In genomic region chr16:72071756-72072471, GRCm38 (mm10) we compare ENCODE assay signal across 19 mouse cellular contexts.
DNase-seq lines count a peak whose midpoint lies in the region; ATAC-seq and TF ChIP-seq lines count a peak whose summit lies in the region.
"Had no signal": no experiment of that assay in that cellular context is flagged by ENCODE, and none has a peak within 500 bp of the region (broad histone marks: within the 10 kb centered on the region; RNA-seq: fewer than 3 reads in every experiment).

No protein-coding gene starts in this region.

- H3K4me3 ChIP-seq in midbrain, embryonic 10.5 days, result no peak overlapping the region
- H3K4me3 ChIP-seq in midbrain, embryonic 15.5 days, result no peak overlapping the region
- no peak overlapping the region for H3K4me3 ChIP-seq in intestine, postnatal 0 days (ENCODE audit: low read depth, low read length)
- H3K4me3 ChIP-seq: neural tube, embryonic 13.5 days had no signal

- H3K27me3 ChIP-seq in midbrain, embryonic 10.5 days (ENCODE audit: low read depth, poor library complexity, severe bottlenecking), result no peaks in the 10 kb centered on the region
- H3K27me3 ChIP-seq in midbrain, embryonic 15.5 days (replicated peaks), result no peaks in the 10 kb centered on the region
- no peaks in the 10 kb centered on the region for H3K27me3 ChIP-seq in intestine, postnatal 0 days (replicated peaks; ENCODE audit: control insufficient read depth, insufficient read depth, low read length)
- H3K27me3 ChIP-seq: neural tube, embryonic 13.5 days had no signal

- H3K4me2 ChIP-seq in midbrain, embryonic 15.5 days, result no peak overlapping the region
- H3K4me2 ChIP-seq in intestine, postnatal 0 days (replicated peaks; ENCODE audit: low read depth), result no peak overlapping the region
- H3K4me2 ChIP-seq: neural tube, embryonic 13.5 days had no signal

- DNase-seq in midbrain, embryonic 10.5 days (ENCODE audit: low spot score), result peak; percentile 28
- peak; percentile 18 for DNase-seq in ZHBTc4 (ENCODE audit: low read depth, low spot score)
- DNase-seq in embryo, embryonic 11 days, result peak; percentile 34
- DNase-seq in retina, embryonic 14.5 days (ENCODE audit: low spot score), result peak; percentile 42
- no peak for DNase-seq in lung, postnatal 10 days
- DNase-seq: adrenal gland, postnatal 10 days; cerebellum, adult 18-20 months; gastrocnemius, postnatal 10 days; kidney, adult 2 months; kidney, postnatal 36 days; liver; lung, adult 18-20 months; lung, postnatal 4 days; thymus, postnatal 14 days had no signal

- H3K4me1 ChIP-seq in midbrain, embryonic 10.5 days, result peaks cover 8% of the 10 kb centered on the region
- H3K4me1 ChIP-seq in midbrain, embryonic 15.5 days, result no peaks in the 10 kb centered on the region
- no peaks in the 10 kb centered on the region for H3K4me1 ChIP-seq in intestine, postnatal 0 days (replicated peaks; ENCODE audit: control insufficient read depth, insufficient read depth, low read length)

- H3K36me3 ChIP-seq in midbrain, embryonic 10.5 days, result no peaks in the 10 kb centered on the region
- no peaks in the 10 kb centered on the region for H3K36me3 ChIP-seq in midbrain, embryonic 15.5 days (replicated peaks)
- H3K36me3 ChIP-seq in intestine, postnatal 0 days (ENCODE audit: control insufficient read depth, insufficient read depth), result no peaks in the 10 kb centered on the region
- H3K36me3 ChIP-seq: neural tube, embryonic 13.5 days had no signal

- H3K27ac ChIP-seq in midbrain, embryonic 10.5 days (replicated peaks), result 0 out of 2 replicates have a peak overlapping the region, but pooled peaks have one; percentile 9
- no peak overlapping the region for H3K27ac ChIP-seq in midbrain, embryonic 15.5 days
- H3K27ac ChIP-seq in intestine, postnatal 0 days (ENCODE audit: low read depth, low read length), result no peak overlapping the region
- H3K27ac ChIP-seq: neural tube, embryonic 13.5 days; stomach, postnatal 0 days had no signal

- no peak for ATAC-seq in midbrain, embryonic 15.5 days (replicated peaks)
- ATAC-seq in intestine, postnatal 0 days, result no peak
- ATAC-seq: CD4-positive, CD25-positive, alpha-beta regulatory T cell, adult 4 months had no signal

- 66% methylated on average over 2 of the region's 2 CpGs for WGBS in midbrain, embryonic 10.5 days
- 48% methylated on average over 2 of the region's 2 CpGs for WGBS in midbrain, embryonic 15.5 days
- 84% methylated on average over 2 of the region's 2 CpGs for WGBS in intestine, postnatal 0 days

- TF ChIP-seq CTCF in intestine, postnatal 0 days (IDR thresholded peaks at IDR 0.05; ENCODE audit: low read depth), result no peak

- H3K9me3 ChIP-seq in midbrain, embryonic 10.5 days (replicated peaks), result no peaks in the 10 kb centered on the region
- H3K9me3 ChIP-seq in midbrain, embryonic 15.5 days, result no peaks in the 10 kb centered on the region
- no peaks in the 10 kb centered on the region for H3K9me3 ChIP-seq in intestine, postnatal 0 days (ENCODE audit: control insufficient read depth)
- H3K9me3 ChIP-seq: neural tube, embryonic 13.5 days had no signal

- no peak overlapping the region for H3K9ac ChIP-seq in midbrain, embryonic 15.5 days
- H3K9ac ChIP-seq in intestine, postnatal 0 days (ENCODE audit: low read depth, low read length), result no peak overlapping the region
- H3K9ac ChIP-seq: neural tube, embryonic 13.5 days had no signal
